Mouse (Mus musculus) embryo, embryonic 11.5 days (tissue): Measurements from ENCODE around the gene Fcho1.
"Not testable (repeated sequence)": the region's sequence is repeated elsewhere in the genome, so short reads cannot be mapped to it uniquely, and the experiment has no call there.

Experiments
- DNase-seq: peaks from one replicate; pipeline ENCODE4 v3.0.0-alpha.2; 2012; ENCODE audit warnings: low read depth, low spot score

The Fcho1 gene

GRCm38 (mm10) chr8:71725122-71725924 is at the start of gene Fcho1:
Fcho1 (minus strand) TSS chr8:71725716.
- DNase-seq = peak; percentile 71

DNA sequence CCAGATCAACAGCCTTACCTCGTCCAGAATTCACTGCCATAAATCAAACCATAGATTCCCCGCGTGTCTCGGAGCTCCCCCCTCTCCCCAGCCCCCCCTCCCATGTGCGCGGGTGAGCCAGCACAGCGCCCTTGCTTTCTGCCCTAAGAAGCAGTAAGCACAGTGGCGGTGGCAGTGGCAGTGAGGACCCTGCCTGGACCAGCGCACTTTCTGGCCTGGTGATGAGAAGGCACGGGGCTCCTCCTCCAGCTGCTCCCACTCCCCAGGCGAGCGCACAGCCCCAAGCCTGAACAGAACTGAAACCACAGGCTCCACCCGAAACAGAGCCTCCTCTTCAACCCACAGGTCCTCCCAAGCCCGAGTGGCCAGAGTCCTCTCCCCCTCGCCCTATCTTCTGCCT is 45.8 kb upstream of the Fcho1 start:
- no peak for DNase-seq

DNA sequence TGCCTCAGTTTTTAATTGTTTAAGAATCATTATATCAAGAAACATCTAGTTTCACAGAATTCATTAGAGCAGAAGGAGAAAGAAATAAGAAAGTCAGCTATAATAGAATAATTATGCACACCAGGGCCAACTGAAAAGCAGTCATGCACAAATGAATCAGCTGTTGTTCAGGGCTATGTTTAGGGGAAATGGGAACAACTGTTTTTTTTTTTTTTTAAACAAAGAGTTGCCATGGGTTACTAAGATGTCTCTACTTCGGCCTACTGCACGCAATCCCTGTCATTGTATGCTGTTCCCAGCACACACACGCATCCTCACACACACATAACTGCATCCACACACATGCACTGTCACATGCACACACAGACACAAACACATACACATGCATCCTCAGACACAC is 33.3 kb upstream of the Fcho1 start:
- DNase-seq = no peak

DNA sequence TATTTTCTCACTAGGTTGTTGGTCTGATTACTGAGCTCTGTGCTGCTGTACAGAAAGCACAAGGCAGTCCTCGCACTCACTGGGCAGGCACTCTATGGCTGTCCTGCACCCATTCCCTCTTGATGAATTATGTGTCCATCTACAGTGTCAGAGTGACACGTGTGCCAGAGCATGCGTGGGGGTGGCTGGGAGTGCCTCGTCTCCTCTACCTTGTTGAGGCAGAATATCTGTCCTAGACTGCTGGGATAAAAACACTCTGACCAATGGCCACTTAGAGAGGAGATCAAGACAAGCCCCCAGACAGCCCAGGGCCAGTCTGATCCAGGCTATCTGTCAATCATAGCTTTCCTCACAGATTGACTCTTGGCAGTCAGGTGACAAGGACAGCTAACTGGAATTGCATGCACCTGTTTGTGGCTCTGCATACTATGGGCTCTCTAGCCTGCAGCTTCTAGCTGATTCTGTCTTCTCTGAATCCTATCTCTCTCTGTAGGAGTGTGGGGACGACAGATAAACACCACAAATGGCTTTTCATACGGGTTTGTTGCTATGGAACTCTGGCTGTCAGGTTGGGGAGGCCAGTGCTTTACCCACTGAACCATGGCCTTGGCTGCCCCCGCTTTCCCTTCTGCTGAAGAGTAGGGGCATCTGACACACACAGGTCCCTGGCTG is 27.5 kb upstream of the Fcho1 start:
- not testable (repeated sequence) for DNase-seq

DNA sequence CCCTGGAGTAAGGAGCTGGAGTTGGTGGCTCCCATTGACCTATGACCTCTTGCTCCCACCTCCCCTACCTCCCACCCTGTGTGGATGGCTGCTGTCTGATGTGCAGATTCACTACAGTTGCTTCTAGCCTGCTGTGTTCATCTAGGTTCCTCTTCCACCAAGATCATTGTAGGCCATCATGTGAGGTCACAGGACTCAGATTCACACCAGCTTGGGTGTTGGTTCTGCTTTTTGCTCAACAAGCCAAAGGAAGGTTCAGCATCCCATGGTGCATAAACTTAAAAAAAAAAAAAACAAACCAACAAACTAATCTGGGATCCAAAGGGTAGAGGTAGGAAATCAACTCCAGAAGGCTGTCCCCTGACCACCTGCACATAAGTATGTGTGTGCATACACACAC is 26.7 kb upstream of the Fcho1 start:
- DNase-seq = not testable (repeated sequence)

- DNase-seq = not testable (repeated sequence)
Observed at GRCm38 (mm10) chr8:71751337-71751886, 25.9 kb upstream of the Fcho1 start.

- not testable (repeated sequence) for DNase-seq
Observed at GRCm38 (mm10) chr8:71749321-71750075, 24.0 kb upstream of the Fcho1 start.

GRCm38 (mm10) chr8:71747082-71747481 is 21.6 kb upstream of the Fcho1 start:
- not testable (repeated sequence) for DNase-seq

- no peak for DNase-seq
Observed at GRCm38 (mm10) chr8:71745322-71745721, 19.8 kb upstream of the Fcho1 start.

DNA sequence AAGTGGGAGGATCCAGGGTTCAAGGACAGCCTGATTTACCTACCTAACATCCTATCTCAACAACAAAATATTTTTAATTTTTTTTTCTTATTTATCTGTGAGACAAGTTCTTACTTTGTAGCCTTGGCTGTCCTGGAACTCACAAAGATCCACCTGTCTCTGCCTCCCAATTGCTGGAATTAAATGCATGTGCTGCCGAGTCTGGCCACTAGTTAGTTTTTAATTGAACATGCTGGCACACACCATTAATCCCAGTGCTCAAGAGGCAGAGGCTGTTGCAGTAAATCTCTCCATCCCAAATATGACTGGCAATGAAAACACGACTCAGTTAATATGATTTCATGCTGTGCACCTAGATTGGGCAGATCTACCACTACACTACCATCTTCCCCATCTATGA is 17.3 kb upstream of the Fcho1 start:
- no peak for DNase-seq

DNA sequence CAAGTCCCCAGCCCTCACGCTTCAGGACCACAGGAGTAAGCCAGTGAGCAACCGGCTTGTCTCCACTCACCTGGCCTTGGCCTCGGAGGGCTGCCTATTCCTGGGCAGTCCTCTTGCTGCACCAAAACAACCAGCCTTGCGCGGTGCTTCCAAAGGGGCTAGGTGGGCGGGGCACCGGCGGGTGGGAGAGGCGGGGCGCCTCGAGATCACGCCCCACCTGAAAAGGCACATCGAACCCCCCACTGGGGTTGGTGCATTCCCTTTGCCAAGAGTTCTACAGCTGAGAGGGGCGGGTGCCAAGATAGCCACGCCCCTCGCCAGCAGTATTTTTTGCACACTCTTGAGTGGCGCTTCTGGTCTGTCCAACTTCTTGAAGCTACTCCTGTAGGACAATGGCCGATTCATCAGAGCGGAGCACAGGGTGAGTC is 16.2 kb upstream of the Fcho1 start:
- no peak for DNase-seq

DNA sequence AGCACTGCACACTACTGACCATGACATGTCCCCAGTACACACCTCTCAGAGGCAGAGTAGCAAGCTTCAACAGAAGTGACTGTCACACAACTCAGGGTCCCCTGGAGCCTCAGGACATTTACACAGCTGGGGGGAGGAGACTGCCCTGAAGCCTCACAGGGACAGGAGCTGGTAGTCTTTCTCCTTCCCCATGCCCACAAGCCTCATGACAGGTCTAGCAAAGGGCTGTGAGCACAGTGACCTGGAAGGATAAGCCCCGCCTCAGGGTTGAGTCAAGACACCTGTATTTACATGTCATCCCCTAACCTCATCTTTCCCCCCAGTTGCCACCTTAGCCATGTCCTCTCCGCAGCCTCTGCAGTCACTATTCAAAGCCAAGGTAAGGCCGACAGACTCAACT is 15.7 kb upstream of the Fcho1 start:
- DNase-seq = no peak

DNA sequence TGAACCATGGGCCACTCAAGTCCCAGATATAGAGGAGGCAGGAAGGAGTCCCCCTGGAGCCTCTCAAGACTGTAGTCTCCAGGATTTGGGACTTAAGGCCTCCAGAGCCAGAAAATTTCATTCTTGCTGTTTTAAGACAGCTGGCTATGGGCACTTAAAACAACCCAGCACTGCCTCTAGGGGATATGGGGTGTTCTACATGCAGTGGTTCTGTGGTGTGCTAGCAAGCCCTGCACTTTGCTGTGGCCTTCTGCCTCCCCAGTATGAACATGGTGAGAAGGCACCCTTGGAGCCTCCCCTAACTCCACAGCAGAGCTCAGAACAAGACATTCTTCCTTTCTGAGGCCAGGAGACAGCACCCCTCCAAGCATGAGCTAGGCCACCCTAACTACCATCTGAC is 12.8 kb upstream of the Fcho1 start:
- DNase-seq = not testable (repeated sequence)

DNA sequence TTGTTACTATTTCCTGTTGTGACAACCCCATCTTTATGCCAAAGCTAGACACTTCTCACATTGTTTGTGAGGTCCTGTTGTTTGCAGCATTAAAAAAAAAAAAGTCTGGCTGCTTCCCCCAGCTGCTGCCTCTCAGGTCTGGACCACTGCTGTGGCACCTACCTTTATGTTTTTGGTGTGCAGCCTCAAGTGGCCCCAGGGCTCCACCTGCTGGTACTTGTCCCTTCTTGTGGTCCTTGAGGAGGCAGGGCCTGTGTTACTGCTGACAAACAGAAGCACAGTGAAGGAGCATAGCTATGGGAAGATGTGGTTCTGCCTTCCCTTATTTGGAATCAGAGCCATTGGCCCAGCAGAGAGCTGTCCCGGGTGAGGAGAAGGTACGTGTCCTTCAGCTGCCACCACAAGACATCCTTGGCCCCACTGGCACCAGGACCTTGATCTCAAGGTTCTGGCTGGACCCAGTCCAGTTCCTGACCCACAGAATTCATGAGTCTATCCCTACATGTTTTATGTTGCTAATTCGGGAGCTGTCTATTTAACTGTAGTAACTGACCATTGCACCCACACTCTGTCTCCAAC is 6.2 kb upstream of the Fcho1 start:
- DNase-seq = no peak

- no peak for DNase-seq
Observed at GRCm38 (mm10) chr8:71728826-71729620, 3.5 kb upstream of the Fcho1 start.

DNA sequence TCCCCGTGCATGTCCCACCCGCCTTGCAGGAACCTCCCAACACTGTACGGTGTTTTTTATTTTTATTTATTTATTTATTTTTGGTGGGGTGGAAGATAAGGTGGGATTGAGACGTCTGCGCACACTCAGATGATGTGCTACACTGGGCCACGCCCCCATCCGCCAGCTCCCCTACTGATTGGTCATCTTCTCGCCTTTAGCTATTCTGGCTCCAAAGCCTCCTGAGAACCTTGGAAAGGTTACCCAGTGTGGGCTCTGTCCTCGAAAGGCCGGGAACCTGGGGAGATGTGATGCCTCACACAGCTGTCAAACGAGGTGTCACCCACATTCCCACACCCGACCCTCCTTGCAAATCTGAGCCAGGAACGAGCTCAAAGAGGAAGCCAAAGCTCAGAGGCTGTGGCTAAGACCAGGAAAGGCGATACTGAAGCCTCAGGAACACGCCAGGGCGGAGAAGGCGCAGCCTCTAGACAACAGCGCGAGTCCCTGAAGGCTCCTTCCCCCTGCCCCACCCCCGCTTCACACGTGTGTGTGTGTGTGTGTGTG is 2.8 kb upstream of the Fcho1 start:
- no peak for DNase-seq

- no peak for DNase-seq
Observed at GRCm38 (mm10) chr8:71724389-71724788, 1.1 kb downstream of the Fcho1 start.

GRCm38 (mm10) chr8:71723047-71723551 is 2.4 kb downstream of the Fcho1 start:
- no peak for DNase-seq

GRCm38 (mm10) chr8:71719928-71720457 is 5.5 kb downstream of the Fcho1 start:
- DNase-seq = peak; percentile 69

DNA sequence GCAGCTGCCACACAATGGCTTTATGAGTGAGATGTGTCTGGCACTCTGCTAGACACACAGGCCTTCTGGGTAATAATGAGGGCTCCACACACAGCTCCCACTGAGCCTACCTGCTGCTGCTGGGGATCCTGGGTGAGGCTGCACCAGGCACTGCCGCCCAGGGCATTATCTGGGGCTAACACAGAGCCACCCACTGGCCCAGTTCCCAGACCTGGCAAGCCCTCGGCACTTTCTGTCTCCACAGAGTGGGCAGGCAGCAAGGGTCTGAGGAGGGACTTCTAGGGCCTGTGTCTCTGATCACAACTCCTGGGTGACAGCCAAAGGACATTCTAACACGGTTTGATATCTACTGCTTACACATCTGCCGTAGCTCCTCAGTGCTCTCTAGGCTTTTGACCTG is 6.3 kb downstream of the Fcho1 start:
- no peak for DNase-seq
